13 mouse cellular contexts compared by ENCODE assay signal in the genomic region with DNA sequence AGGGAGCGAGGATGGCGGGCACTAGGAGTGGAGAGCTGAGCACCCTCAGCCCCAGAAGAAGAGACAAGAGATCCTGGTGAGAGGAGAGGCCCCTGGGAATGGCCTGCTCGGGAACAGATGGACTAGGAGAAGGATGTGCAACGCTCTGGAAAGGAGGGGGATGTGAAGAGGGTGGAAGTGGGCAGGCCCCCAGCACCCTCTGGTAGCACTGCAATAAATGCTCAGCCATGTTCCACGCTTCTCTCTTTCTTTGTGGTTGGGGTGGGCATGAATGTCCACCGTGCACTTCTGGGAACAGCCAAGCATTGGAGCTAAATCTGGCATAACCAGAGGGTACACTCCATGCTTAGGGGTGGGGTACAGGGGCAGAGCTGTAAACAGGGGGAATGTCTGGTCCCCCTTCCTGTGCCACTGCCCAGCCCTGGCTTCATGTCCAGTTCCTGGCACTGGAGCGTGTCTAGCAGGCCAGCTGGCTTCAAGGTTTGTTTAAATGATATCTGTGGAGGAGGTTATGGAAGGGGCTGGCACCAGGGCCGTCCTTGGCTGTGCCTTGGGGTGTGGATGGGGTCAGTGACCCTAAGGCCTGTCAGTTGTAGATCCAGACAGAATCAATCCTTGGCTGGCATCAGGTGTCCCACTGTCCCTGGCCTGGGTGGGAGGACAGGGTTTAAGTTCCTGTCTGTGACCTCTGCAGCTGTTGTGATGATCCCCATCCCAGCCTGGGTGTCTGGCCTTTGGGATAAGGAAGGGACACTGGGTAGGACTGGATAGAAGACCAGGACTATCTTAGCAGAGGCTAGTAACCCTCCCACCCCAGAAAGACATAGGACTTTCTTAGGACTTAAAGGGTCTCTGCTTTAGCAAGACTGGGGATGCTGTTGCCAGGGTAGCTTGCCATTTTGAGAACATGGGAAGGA. TPM values are rescaled to one million over a fixed set of nuclear protein-coding genes. Genes with fewer than 3 reads are reported as not detected.
DNase-seq lines count a peak whose midpoint lies in the region; ATAC-seq and TF ChIP-seq lines count a peak whose summit lies in the region.
"Had no signal": no experiment of that assay in that cellular context is flagged by ENCODE, and none has a peak within 500 bp of the region (broad histone marks: within the 10 kb centered on the region; RNA-seq: fewer than 3 reads in every experiment).

No protein-coding gene starts in this region.

- H3K4me3 ChIP-seq in hindbrain, embryonic 10.5 days = no peak overlapping the region
- no peak overlapping the region for H3K4me3 ChIP-seq in hindbrain, embryonic 12.5 days
- no peak overlapping the region for H3K4me3 ChIP-seq in lung, postnatal 0 days (ENCODE audit: low read depth, low read length)
- H3K4me3 ChIP-seq in heart, adult 2 months = peak overlapping the region; percentile 55
- peak overlapping the region; percentile 20 for H3K4me3 ChIP-seq in myocyte
- H3K4me3 ChIP-seq: embryonic facial prominence, embryonic 13.5 days; midbrain, embryonic 15.5 days had no signal

- no peak for DNase-seq in hindbrain, embryonic 10.5 days (ENCODE audit: low spot score)
- DNase-seq in lung, postnatal 36 days = peak; percentile 49
- DNase-seq in lung, postnatal 0 days (ENCODE audit: low spot score) = no peak
- DNase-seq in heart, adult 2 months = peak; percentile 62 to 66
- DNase-seq in embryo, embryonic 10.5 days (ENCODE audit: low spot score) = no peak
- DNase-seq: kidney, adult 11 months; lung, embryonic 14.5 days; right cerebral cortex, postnatal 4 days had no signal

- H3K4me2 ChIP-seq in hindbrain, embryonic 12.5 days (replicated peaks) = no peak overlapping the region
- H3K4me2 ChIP-seq in lung, postnatal 0 days (replicated peaks; ENCODE audit: low read depth, low read length) = no peak overlapping the region
- H3K4me2 ChIP-seq in myocyte (ENCODE audit: low read depth) = peak overlapping the region; percentile 56
- H3K4me2 ChIP-seq: embryonic facial prominence, embryonic 13.5 days; midbrain, embryonic 15.5 days had no signal

- peak; percentile 67 for TF ChIP-seq POLR2A in heart, adult 2 months (IDR thresholded peaks at IDR 0.05; ENCODE audit: insufficient read depth, low read depth, low read length)
- TF ChIP-seq POLR2A in myocyte (IDR thresholded peaks at IDR 0.05; ENCODE audit: insufficient read length, low read depth) = peak; percentile 46

- TF ChIP-seq CTCF in lung, postnatal 0 days (IDR thresholded peaks at IDR 0.05) = no peak
- TF ChIP-seq CTCF in heart, adult 2 months (IDR thresholded peaks at IDR 0.05) = no peak

- peaks cover 65% of the 10 kb centered on the region for H3K27me3 ChIP-seq in hindbrain, embryonic 10.5 days (ENCODE audit: insufficient read depth, poor library complexity, severe bottlenecking)
- H3K27me3 ChIP-seq in hindbrain, embryonic 12.5 days = peaks cover 56% of the 10 kb centered on the region
- peaks cover 13% of the 10 kb centered on the region; the same call in 1 of the 2 replicates for H3K27me3 ChIP-seq in lung, postnatal 0 days (replicated peaks; ENCODE audit: insufficient read depth, low read length)
- no peaks in the 10 kb centered on the region; the same call in 1 of the 2 replicates for H3K27me3 ChIP-seq in heart, adult 2 months (ENCODE audit: control insufficient read depth, insufficient read depth, low read length)
- peaks cover 19% of the 10 kb centered on the region for H3K27me3 ChIP-seq in myocyte (ENCODE audit: control insufficient read depth, insufficient read depth, insufficient read length)

- intact Hi-C loops in heart, adult 2 months (cut with DNase I) = no loop called here

- H3K4me1 ChIP-seq in hindbrain, embryonic 10.5 days (replicated peaks) = peaks cover 49% of the 10 kb centered on the region
- H3K4me1 ChIP-seq in hindbrain, embryonic 12.5 days = peaks cover 11% of the 10 kb centered on the region; the same call in 1 of the 2 replicates
- H3K4me1 ChIP-seq in lung, postnatal 0 days (ENCODE audit: insufficient read depth, low read depth, low read length) = no peaks in the 10 kb centered on the region
- no peaks in the 10 kb centered on the region for H3K4me1 ChIP-seq in heart, adult 2 months (ENCODE audit: control insufficient read depth, insufficient read depth, low read length)
- H3K4me1 ChIP-seq: midbrain, embryonic 15.5 days had no signal

- 0 out of 2 replicates have a peak overlapping the region, but pooled peaks have one; percentile 16 for H3K27ac ChIP-seq in hindbrain, embryonic 10.5 days
- no peak overlapping the region for H3K27ac ChIP-seq in hindbrain, embryonic 12.5 days
- no peak overlapping the region for H3K27ac ChIP-seq in lung, postnatal 0 days (ENCODE audit: low read length)
- H3K27ac ChIP-seq in heart, adult 2 months = peak overlapping the region; percentile 95
- H3K27ac ChIP-seq: embryonic facial prominence, embryonic 13.5 days; midbrain, embryonic 15.5 days; stomach, postnatal 0 days had no signal

- H3ac ChIP-seq in myocyte (ENCODE audit: control insufficient read depth, insufficient read length) = no peak overlapping the region

- no peak for ATAC-seq in hindbrain, embryonic 12.5 days (ENCODE audit: low FRiP score)
- no peak for ATAC-seq in lung, postnatal 0 days
- ATAC-seq: midbrain, embryonic 15.5 days had no signal

- H3K36me3 ChIP-seq in hindbrain, embryonic 10.5 days = peaks cover 20% of the 10 kb centered on the region
- H3K36me3 ChIP-seq in hindbrain, embryonic 12.5 days = peaks cover 11% of the 10 kb centered on the region
- peaks cover 6% of the 10 kb centered on the region; the same call in 1 of the 2 replicates for H3K36me3 ChIP-seq in lung, postnatal 0 days (ENCODE audit: insufficient read depth, low read length)
- no peaks in the 10 kb centered on the region for H3K36me3 ChIP-seq in heart, adult 2 months (ENCODE audit: control insufficient read depth, insufficient read depth, low read length)
- no peaks in the 10 kb centered on the region for H3K36me3 ChIP-seq in myocyte (ENCODE audit: control insufficient read depth, insufficient read depth)
- H3K36me3 ChIP-seq: midbrain, embryonic 15.5 days had no signal

- H3K9ac ChIP-seq in hindbrain, embryonic 12.5 days = no peak overlapping the region
- H3K9ac ChIP-seq in lung, postnatal 0 days (replicated peaks; ENCODE audit: low read depth) = no peak overlapping the region
- H3K9ac ChIP-seq in heart, adult 2 months (ENCODE audit: low read depth, low read length) = peak overlapping the region; percentile 93
- H3K9ac ChIP-seq: embryonic facial prominence, embryonic 13.5 days; lung, embryonic 14.5 days; midbrain, embryonic 15.5 days had no signal

- whole genome bisulfite sequencing in hindbrain, embryonic 10.5 days = 65% methylated on average over 8 of the region's 8 CpGs
- 73% methylated on average over 8 of the region's 8 CpGs for WGBS in hindbrain, embryonic 12.5 days
- 73% methylated on average over 8 of the region's 8 CpGs for WGBS in lung, postnatal 0 days
- 45% methylated on average over 8 of the region's 8 CpGs for WGBS in heart, adult 2 months

- no peaks in the 10 kb centered on the region for H3K79me2 ChIP-seq in heart, adult 2 months (replicated peaks; ENCODE audit: control insufficient read depth, insufficient read depth, low read length)
- no peaks in the 10 kb centered on the region for H3K79me2 ChIP-seq in myocyte (ENCODE audit: control insufficient read depth, insufficient read depth)

- no peaks in the 10 kb centered on the region for H3K9me3 ChIP-seq in hindbrain, embryonic 10.5 days
- H3K9me3 ChIP-seq in hindbrain, embryonic 12.5 days (replicated peaks) = no peaks in the 10 kb centered on the region
- no peaks in the 10 kb centered on the region for H3K9me3 ChIP-seq in lung, postnatal 0 days (ENCODE audit: low read length)
- H3K9me3 ChIP-seq: embryonic facial prominence, embryonic 13.5 days; midbrain, embryonic 15.5 days had no signal

- TF ChIP-seq EP300 in lung, postnatal 0 days (IDR thresholded peaks at IDR 0.05) = no peak
- peak; percentile 2 for TF ChIP-seq EP300 in heart, adult 2 months (IDR thresholded peaks at IDR 0.05; ENCODE audit: insufficient read depth, low read depth, low read length)

RNA-seq across cellular contexts. Expression of gene Pnmt, which starts 1.3 kb away (rescaled TPM):
- 0.65 and 1.2 TPM in 2 replicates for polyA plus RNA-seq in hindbrain, embryonic 10.5 days (2016; fragmentation: Nextera tagmentation; extraction: Ambion mirVana)
- 1.0 and 1.1 TPM in 2 replicates for polyA plus RNA-seq in hindbrain, embryonic 12.5 days (2016; fragmentation: Nextera tagmentation; extraction: Ambion mirVana)
- polyA plus RNA-seq in lung, postnatal 0 days (2015; fragmentation: Nextera tagmentation; extraction: Ambion mirVana) = 0.12 TPM in 1 of 2 replicates, not detected in the other
- total RNA-seq in heart, adult 2 months (2021) = 1 to 10 TPM in 1 of 2 experiments, under 1 TPM in 1; 0.91 to 1.5 TPM
- polyA plus RNA-seq in heart, adult 2 months (2012; rRNA removed) = 1.6 and 2.6 TPM in 2 replicates
- polyA plus RNA-seq in myocyte (2012; fragmentation: generic; extraction: Trizol) = 2.2 TPM
- polyA plus RNA-seq: lung, embryonic 14.5 days; stomach, postnatal 0 days had no signal

RNA-seq across cellular contexts. Expression of gene Tcap, which starts 1.4 kb away (rescaled TPM):
- 0.17 and 0.29 TPM in 2 replicates for polyA plus RNA-seq in hindbrain, embryonic 10.5 days (2016; fragmentation: Nextera tagmentation; extraction: Ambion mirVana)
- polyA plus RNA-seq in hindbrain, embryonic 12.5 days (2016; fragmentation: Nextera tagmentation; extraction: Ambion mirVana) = 0.31 and 1.7 TPM in 2 replicates
- 5.8 and 6.4 TPM in 2 replicates for polyA plus RNA-seq in lung, postnatal 0 days (2015; fragmentation: Nextera tagmentation; extraction: Ambion mirVana)
- total RNA-seq in heart, adult 2 months (2021) = 1,000 to 10,000 TPM; 1,095 to 3,136 TPM
- 1,250 and 1,827 TPM in 2 replicates for polyA plus RNA-seq in heart, adult 2 months (2012; rRNA removed)
- 131 TPM for polyA plus RNA-seq in myocyte (2012; fragmentation: generic; extraction: Trizol)
- polyA plus RNA-seq: lung, embryonic 14.5 days; midbrain, embryonic 15.5 days had no signal

RNA-seq across cellular contexts. Expression of gene Pgap3, which starts 15.3 kb away (rescaled TPM):
- 9.3 and 9.8 TPM in 2 replicates for polyA plus RNA-seq in hindbrain, embryonic 10.5 days (2016; fragmentation: Nextera tagmentation; extraction: Ambion mirVana)
- polyA plus RNA-seq in hindbrain, embryonic 12.5 days (2016; fragmentation: Nextera tagmentation; extraction: Ambion mirVana) = 9.1 and 10.2 TPM in 2 replicates
- 8.0 and 8.6 TPM in 2 replicates for polyA plus RNA-seq in lung, postnatal 0 days (2015; fragmentation: Nextera tagmentation; extraction: Ambion mirVana)
- total RNA-seq in heart, adult 2 months (2021) = 1 to 10 TPM; 7.7 to 8.5 TPM
- 18.8 and 21.1 TPM in 2 replicates for polyA plus RNA-seq in heart, adult 2 months (2012; rRNA removed)
- polyA plus RNA-seq in myocyte (2012; fragmentation: generic; extraction: Trizol) = 8.7 TPM

RNA-seq across cellular contexts. Expression of gene Stard3, which starts 26.8 kb away (rescaled TPM):
- polyA plus RNA-seq in hindbrain, embryonic 10.5 days (2016; fragmentation: Nextera tagmentation; extraction: Ambion mirVana) = 55.5 and 57.8 TPM in 2 replicates
- polyA plus RNA-seq in hindbrain, embryonic 12.5 days (2016; fragmentation: Nextera tagmentation; extraction: Ambion mirVana) = 49.0 and 50.0 TPM in 2 replicates
- polyA plus RNA-seq in lung, postnatal 0 days (2015; fragmentation: Nextera tagmentation; extraction: Ambion mirVana) = 69.9 and 73.1 TPM in 2 replicates
- 10 to 100 TPM; 19.0 to 24.3 TPM for total RNA-seq in heart, adult 2 months (2021)
- 58.3 and 62.3 TPM in 2 replicates for polyA plus RNA-seq in heart, adult 2 months (2012; rRNA removed)
- polyA plus RNA-seq in myocyte (2012; fragmentation: generic; extraction: Trizol) = 25.8 TPM

RNA-seq across cellular contexts. Expression of gene Erbb2, which starts 27.3 kb away (rescaled TPM):
- polyA plus RNA-seq in hindbrain, embryonic 10.5 days (2016; fragmentation: Nextera tagmentation; extraction: Ambion mirVana) = 23.3 TPM in 2 replicates
- 25.9 and 26.9 TPM in 2 replicates for polyA plus RNA-seq in hindbrain, embryonic 12.5 days (2016; fragmentation: Nextera tagmentation; extraction: Ambion mirVana)
- 21.2 and 23.6 TPM in 2 replicates for polyA plus RNA-seq in lung, postnatal 0 days (2015; fragmentation: Nextera tagmentation; extraction: Ambion mirVana)
- 1 to 10 TPM; 6.6 to 6.9 TPM for total RNA-seq in heart, adult 2 months (2021)
- 8.4 and 9.2 TPM in 2 replicates for polyA plus RNA-seq in heart, adult 2 months (2012; rRNA removed)
- 33.5 TPM for polyA plus RNA-seq in myocyte (2012; fragmentation: generic; extraction: Trizol)

Comparison
In these comparisons a context has a peak if more than half of its experiments do, and no peak if none do; other contexts are left out.
1. DNase-seq: peak in lung, postnatal 36 days (single experiment) and heart, adult 2 months (2 of 2); none in hindbrain, embryonic 10.5 days (single experiment), lung, postnatal 0 days (single experiment) and embryo, embryonic 10.5 days (single experiment).
2. H3K27ac ChIP-seq: peak in hindbrain, embryonic 10.5 days (single experiment) and heart, adult 2 months (single experiment); none in hindbrain, embryonic 12.5 days (single experiment) and lung, postnatal 0 days (single experiment).
3. H3K4me3 ChIP-seq: peak in heart, adult 2 months (single experiment) and myocyte (single experiment); none in hindbrain, embryonic 10.5 days (single experiment), hindbrain, embryonic 12.5 days (single experiment) and lung, postnatal 0 days (single experiment).
4. RNA of gene Tcap, which starts 1.4 kb away (polyA plus RNA-seq): 1,250 to 1,827 TPM in heart, adult 2 months and 131 TPM in myocyte (single experiment); 5.8 to 6.4 TPM in lung, postnatal 0 days, 0.31 to 1.7 TPM in hindbrain, embryonic 12.5 days and 0.17 to 0.29 TPM in hindbrain, embryonic 10.5 days; every median in the first group is over 10 times any median in the second.